In genomic region chr13:21110441-21110840, GRCm38 (mm10) we compare ENCODE assay signal across 16 mouse cellular contexts.
"Had no signal": no experiment of that assay in that cellular context is flagged by ENCODE, and none has a peak within 500 bp of the region (broad histone marks: within the 10 kb centered on the region; RNA-seq: fewer than 3 reads in every experiment).

No protein-coding gene starts in this region.

- DNase-seq: heart, postnatal 10 days; heart, postnatal 14 days; heart, postnatal 36 days; heart, postnatal 4 days; kidney, adult 11 months; kidney, adult 18-20 months; kidney, adult 2 months; kidney, adult 8-10 months; kidney, adult 9 months; kidney, postnatal 10 days; kidney, postnatal 14 days; kidney, postnatal 25 days; kidney, postnatal 36 days; kidney, postnatal 4 days; layer of hippocampus, adult 9-11 months; layer of hippocampus, postnatal 36 days had no signal
